Mouse (Mus musculus): ENCODE data around the gene Nfix.

GRCm38 (mm10) chr8:84656641-84657126, 143.5 kb downstream of the Nfix start:
- TF ChIP-seq CTCF (conservative IDR thresholded peaks at IDR 0.05; ENCODE audit: low read length) (no peak), POU5F1 (IDR thresholded peaks at IDR 0.05; ENCODE audit: borderline replicate concordance, low read length) (no peak), NANOG (IDR thresholded peaks at IDR 0.05; ENCODE audit: borderline replicate concordance, low read length) (no peak)
